Mouse (Mus musculus) heart, postnatal 0 days (tissue): Measurements from ENCODE around the gene Mad1l1. TPM values are rescaled to one million over a fixed set of nuclear protein-coding genes. Genes with fewer than 3 reads are reported as not detected.

ENCODE experiments used
- ATAC-seq: fragments of 200-750 bp; cut with Nextera tagmentation; 2 replicates; pipeline ENCODE4 v1.8.0; 2017; ENCODE audit warnings: low read depth, moderate number of reproducible peaks, moderate library complexity; ENCODE audit not compliant: insufficient read depth
- DNase-seq: peaks from one replicate; pipeline ENCODE4 v3.0.0-alpha.2; 2016; ENCODE audit warnings: low spot score
- H3K27ac ChIP-seq: fragments of 300-500 bp; sonication (generic); 2 replicates; pipeline ENCODE4 v1.5.1; 2014; ENCODE audit warnings: low read depth, mild to moderate bottlenecking
- H3K27me3 ChIP-seq: fragments of 300-500 bp; sonication (generic); 2 replicates; pipeline ENCODE4 v1.6.1; 2014; ENCODE audit warnings: low read length, mixed read lengths; ENCODE audit not compliant: control insufficient read depth, insufficient read depth
- H3K36me3 ChIP-seq: fragments of 300-500 bp; sonication (generic); replicated peaks from 2 replicates; pipeline ENCODE4 v1.6.1; 2014; ENCODE audit warnings: low read length, mixed read lengths; ENCODE audit not compliant: control insufficient read depth, insufficient read depth
- H3K4me1 ChIP-seq: fragments of 300-500 bp; sonication (generic); 2 replicates; pipeline ENCODE4 v1.6.1; 2014; ENCODE audit warnings: antibody characterized with exemption; ENCODE audit not compliant: control insufficient read depth, insufficient read depth
- H3K4me2 ChIP-seq: fragments of 300-500 bp; sonication (generic); 2 replicates; pipeline ENCODE4 v1.6.1; 2014; ENCODE audit warnings: low read depth, mild to moderate bottlenecking, low read length, moderate library complexity
- H3K4me3 ChIP-seq: fragments of 300-500 bp; sonication (generic); 2 replicates; pipeline ENCODE4 v1.5.1; 2014; ENCODE audit warnings: low read depth, low read length
- H3K9ac ChIP-seq: fragments of 300-500 bp; sonication (generic); replicated peaks from 2 replicates; pipeline ENCODE4 v1.6.1; 2014; ENCODE audit warnings: low read depth, low read length, mixed read lengths
- H3K9me3 ChIP-seq: fragments of 300-500 bp; sonication (generic); replicated peaks from 2 replicates; pipeline ENCODE4 v1.6.1; 2016; ENCODE audit warnings: low read length; ENCODE audit not compliant: control insufficient read depth
- CTCF ChIP-seq: IDR thresholded peaks from 2 replicates; pipeline ENCODE4 v1.5.1; 2016; ENCODE audit warnings: antibody characterized with exemption, control low read depth, low read depth
- EP300 ChIP-seq: IDR thresholded peaks from 2 replicates; pipeline ENCODE4 v1.6.1; 2016; ENCODE audit warnings: antibody characterized with exemption, low read depth
- WGBS: fragments of 180-500 bp; shearing (Covaris S2); extraction: QIAGEN DNeasy Blood & Tissue Kit; methylation state at CpG from one replicate; pipeline ENCODE4 v1.1.7; 2014; 5-methylcytosine and 5-hydroxymethylcytosine counted together
- polyA plus RNA-seq: library from polyadenylated mRNA; unstranded; fragments of >200 nt; fragmentation: Nextera tagmentation; extraction: Ambion mirVana; gene quantifications from 2 replicates; pipeline ENCODE4 v1.2.1, GENCODE M21; 2015
- total RNA-seq: library from RNA; depleted of rRNA; stranded (reverse); fragments of >200 nt; gene quantifications from 2 replicates; pipeline ENCODE4 v1.2.3, GENCODE M21; 2014; ENCODE audit warnings: low replicate concordance

Gene Mad1l1
- total and polyA plus RNA-seq, 2 experiments from 2014 or later = 15.1 to 20.6 TPM

DNA sequence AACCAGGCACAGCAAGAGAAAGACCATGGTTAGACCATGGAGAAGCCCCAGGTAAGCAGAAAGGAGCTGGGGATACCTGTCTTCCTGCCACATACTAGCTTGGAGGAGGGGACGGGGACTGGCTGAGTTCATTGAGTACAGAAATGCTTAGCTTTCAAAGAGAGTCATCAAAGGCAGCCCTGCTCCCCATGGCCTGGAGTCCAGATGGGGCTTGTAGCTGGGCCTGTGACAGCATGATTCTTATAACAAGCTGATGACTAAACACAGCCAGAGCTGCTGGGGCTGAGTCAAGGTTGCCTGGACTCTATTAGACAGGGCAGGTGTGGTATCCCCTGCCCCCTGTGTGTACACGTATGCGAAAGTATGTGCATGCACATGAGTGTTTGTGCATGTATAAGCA lies 242.9 kb downstream of the Mad1l1 start:
- H3K27me3 ChIP-seq = no peaks in the 10 kb centered on the region
- 95% methylated on average over 3 of the region's 3 CpGs for WGBS
- no peak overlapping the region for H3K27ac ChIP-seq
- H3K36me3 ChIP-seq = no peaks in the 10 kb centered on the region
- no peak for DNase-seq
- H3K9ac ChIP-seq = no peak overlapping the region
- no peaks in the 10 kb centered on the region for H3K9me3 ChIP-seq
- H3K4me3 ChIP-seq = no peak overlapping the region
- no peak overlapping the region for H3K4me2 ChIP-seq
- TF ChIP-seq CTCF = no peak
- TF ChIP-seq EP300 = no peak
- ATAC-seq = no peak
- no peaks in the 10 kb centered on the region for H3K4me1 ChIP-seq

GRCm38 (mm10) chr5:140076438-140076837 lies 244.9 kb downstream of the Mad1l1 start:
- Histone ChIP-seq H3K9ac (no peak overlapping the region), H3K9me3 (no peaks in the 10 kb centered on the region), H3K27ac (no peak overlapping the region), H3K4me3 (no peak overlapping the region), H3K4me2 (no peak overlapping the region), H3K36me3 (no peaks in the 10 kb centered on the region), H3K4me1 (no peaks in the 10 kb centered on the region), H3K27me3 (no peaks in the 10 kb centered on the region)
- DNase-seq = no peak
- WGBS = 92% methylated on average over 2 of the region's 2 CpGs
- no peak for ATAC-seq
- no peak for TF ChIP-seq EP300

GRCm38 (mm10) chr5:140073671-140074116 lies 247.7 kb downstream of the Mad1l1 start:
- no peak for ATAC-seq
- H3K27ac ChIP-seq = no peak overlapping the region
- no peaks in the 10 kb centered on the region for H3K36me3 ChIP-seq
- no peak overlapping the region for H3K4me3 ChIP-seq
- no peak for DNase-seq
- H3K27me3 ChIP-seq = no peaks in the 10 kb centered on the region
- WGBS = 62% methylated on average over 12 of the region's 12 CpGs
- H3K9me3 ChIP-seq = no peaks in the 10 kb centered on the region
- H3K4me2 ChIP-seq = no peak overlapping the region
- no peaks in the 10 kb centered on the region for H3K4me1 ChIP-seq
- no peak for TF ChIP-seq CTCF
- no peak for TF ChIP-seq EP300
- no peak overlapping the region for H3K9ac ChIP-seq

DNA sequence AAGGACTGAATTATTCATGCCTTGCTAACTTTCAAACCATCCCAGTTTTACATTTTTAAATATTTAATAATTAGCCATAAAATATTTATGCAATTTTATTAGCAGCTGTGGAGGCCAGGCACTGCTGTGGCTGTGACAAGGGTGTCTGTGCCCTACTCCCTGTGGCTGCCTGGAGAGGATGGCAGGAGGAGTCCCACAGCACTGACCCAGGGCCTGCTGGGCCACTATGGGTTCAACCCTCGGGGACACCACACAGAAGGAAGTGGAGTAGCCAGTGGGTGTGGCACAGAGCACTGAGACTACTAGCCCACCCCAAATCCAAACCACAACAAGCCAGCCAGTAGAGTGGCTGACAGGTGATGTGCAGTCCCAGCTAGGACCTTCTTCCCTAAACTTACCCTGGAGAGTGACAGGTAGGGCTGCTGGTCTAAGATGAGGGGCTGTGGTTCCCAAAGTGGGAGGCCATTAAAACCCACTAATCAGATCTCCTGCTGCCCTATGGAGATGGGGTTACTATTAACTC lies 248.1 kb downstream of the Mad1l1 start:
- no peak for TF ChIP-seq CTCF
- TF ChIP-seq EP300 = no peak
- H3K9ac ChIP-seq = no peak overlapping the region
- H3K4me3 ChIP-seq = no peak overlapping the region
- H3K9me3 ChIP-seq = no peaks in the 10 kb centered on the region
- H3K4me2 ChIP-seq = no peak overlapping the region
- DNase-seq (no peak), ATAC-seq (no peak)
- no peaks in the 10 kb centered on the region for H3K4me1 ChIP-seq
- no peak overlapping the region for H3K27ac ChIP-seq
- H3K27me3 ChIP-seq = no peaks in the 10 kb centered on the region
- 33% methylated on average over 1 of the region's 1 CpGs for WGBS
- no peaks in the 10 kb centered on the region for H3K36me3 ChIP-seq

DNA sequence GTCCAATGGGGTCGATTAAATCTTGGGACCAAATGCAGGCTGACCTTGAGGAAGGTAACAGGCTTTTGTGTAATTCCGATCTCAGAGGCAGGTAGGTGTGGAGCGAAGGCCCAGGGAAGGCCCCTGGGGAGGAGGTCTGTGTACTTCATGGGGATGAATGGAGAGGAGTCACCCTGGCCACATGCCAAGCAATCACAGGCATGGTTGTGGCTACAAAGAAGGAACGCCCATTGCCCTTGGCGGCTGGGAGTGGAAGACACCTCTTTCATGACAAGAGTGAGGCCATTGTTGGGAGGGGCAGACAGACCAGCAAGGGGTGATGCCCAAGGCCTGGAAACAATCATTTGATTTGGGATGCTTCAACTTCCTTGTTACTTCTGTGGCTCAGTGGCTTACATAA lies 252.8 kb downstream of the Mad1l1 start:
- ATAC-seq = no peak
- no peak for DNase-seq
- Histone ChIP-seq H3K4me1 (no peaks in the 10 kb centered on the region), H3K4me3 (no peak overlapping the region), H3K36me3 (peaks cover 8% of the 10 kb centered on the region; the same call in 1 of the 2 replicates), H3K27me3 (no peaks in the 10 kb centered on the region), H3K9me3 (no peaks in the 10 kb centered on the region), H3K4me2 (no peak overlapping the region), H3K27ac (no peak overlapping the region), H3K9ac (no peak overlapping the region)
- no peak for TF ChIP-seq CTCF
- TF ChIP-seq EP300 = no peak
- WGBS = 67% methylated on average over 5 of the region's 5 CpGs

GRCm38 (mm10) chr5:140068051-140068450 lies 253.3 kb downstream of the Mad1l1 start:
- no peaks in the 10 kb centered on the region for H3K9me3 ChIP-seq
- DNase-seq (no peak), ATAC-seq (no peak)
- WGBS = 74% methylated on average over 3 of the region's 3 CpGs
- H3K9ac ChIP-seq = no peak overlapping the region
- TF ChIP-seq CTCF = no peak
- TF ChIP-seq EP300 = no peak
- H3K27ac ChIP-seq = no peak overlapping the region
- peaks cover 8% of the 10 kb centered on the region; the same call in 1 of the 2 replicates for H3K36me3 ChIP-seq
- H3K4me3 ChIP-seq = no peak overlapping the region
- H3K4me1 ChIP-seq = no peaks in the 10 kb centered on the region
- H3K4me2 ChIP-seq = no peak overlapping the region
- no peaks in the 10 kb centered on the region for H3K27me3 ChIP-seq
